Mouse (Mus musculus): ENCODE data around the gene Arhgap32. TPM values are rescaled to one million over a fixed set of nuclear protein-coding genes. Genes with fewer than 3 reads are reported as not detected.

The Arhgap32 gene
- total and polyA plus RNA-seq, 3 experiments: 0.06 to 0.15 TPM; not detected in 1

- Histone ChIP-seq H3K36me3 (ENCODE audit: control insufficient read depth in 1 of 2, insufficient read depth in 2 of 2, low read length in 2 of 2) (no peaks in the 10 kb centered on the region), H3K27ac (ENCODE audit: control insufficient read depth, low read depth, low read length) (no peak overlapping the region), H3K9me3 (replicated peaks; ENCODE audit: insufficient read depth, low read length) (no peaks in the 10 kb centered on the region), H3K79me2 (ENCODE audit: control insufficient read depth, insufficient read depth, low read length, poor library complexity) (no peaks in the 10 kb centered on the region), H3K4me3 (ENCODE audit: control insufficient read depth in 1 of 2, insufficient read depth in 1 of 2, low read depth in 2 of 2, low read length in 2 of 2) (no peak overlapping the region), H3K9ac (ENCODE audit: control insufficient read depth, low read depth, low read length, poor library complexity, severe bottlenecking) (no peak overlapping the region), H3K4me1 (ENCODE audit: control insufficient read depth in 1 of 2, insufficient read depth in 2 of 2, low read length in 2 of 2) (no peaks in the 10 kb centered on the region), H3K27me3 (ENCODE audit: control insufficient read depth in 1 of 2, insufficient read depth in 2 of 2, low read length in 2 of 2) (peaks cover 3 to 4% of the 10 kb centered on the region in 2 experiments; a peak in 2 of 4 replicates)
- no peak for DNase-seq (ENCODE audit: low read depth, low spot score)
- TF ChIP-seq RCOR1 (IDR thresholded peaks at IDR 0.05; ENCODE audit: low read depth, low read length) (no peak), JUND (IDR thresholded peaks at IDR 0.05; ENCODE audit: low read depth, low read length) (no peak), GABPA (IDR thresholded peaks at IDR 0.05; ENCODE audit: low read depth, low read length) (no peak), UBTF (IDR thresholded peaks at IDR 0.05; ENCODE audit: borderline replicate concordance, insufficient read depth, low read depth, low read length) (no peak), MAX (IDR thresholded peaks at IDR 0.05; ENCODE audit: low read length) (no peak), ZKSCAN1 (IDR thresholded peaks at IDR 0.05; ENCODE audit: low read depth, low read length) (no peak), MEF2A (IDR thresholded peaks at IDR 0.05; ENCODE audit: extremely low read depth, insufficient replicate concordance, low read depth, low read length, poor library complexity, severe bottlenecking) (no peak), NELFE (IDR thresholded peaks at IDR 0.05; ENCODE audit: low read depth, low read length) (no peak), CHD2 (IDR thresholded peaks at IDR 0.05; ENCODE audit: low read length) (no peak), POLR2A (IDR thresholded peaks at IDR 0.05; ENCODE audit: control insufficient read depth in 1 of 2, insufficient read depth in 1 of 2, low read depth in 1 of 2, low read length in 2 of 2, poor library complexity in 1 of 2) (no peak)
Measured at GRCm38 (mm10) chr9:32139641-32140040, 23.7 kb downstream of the Arhgap32 start.

- Histone ChIP-seq H3K4me3 (ENCODE audit: control insufficient read depth in 1 of 2, insufficient read depth in 1 of 2, low read depth in 2 of 2, low read length in 2 of 2) (no peak overlapping the region), H3K79me2 (ENCODE audit: control insufficient read depth, insufficient read depth, low read length, poor library complexity) (no peaks in the 10 kb centered on the region), H3K9me3 (replicated peaks; ENCODE audit: insufficient read depth, low read length) (no peaks in the 10 kb centered on the region), H3K27ac (ENCODE audit: control insufficient read depth, low read depth, low read length) (no peak overlapping the region), H3K27me3 (ENCODE audit: control insufficient read depth in 1 of 2, insufficient read depth in 2 of 2, low read length in 2 of 2) (peaks cover 2 to 4% of the 10 kb centered on the region in 2 experiments; a peak in 2 of 4 replicates), H3K4me1 (ENCODE audit: control insufficient read depth in 1 of 2, insufficient read depth in 2 of 2, low read length in 2 of 2) (no peaks in the 10 kb centered on the region), H3K36me3 (ENCODE audit: control insufficient read depth in 1 of 2, insufficient read depth in 2 of 2, low read length in 2 of 2) (no peaks in the 10 kb centered on the region), H3K9ac (ENCODE audit: control insufficient read depth, low read depth, low read length, poor library complexity, severe bottlenecking) (no peak overlapping the region)
- no peak for DNase-seq (ENCODE audit: low read depth, low spot score)
- TF ChIP-seq CTCF (IDR thresholded peaks at IDR 0.05 in 2 of 3, conservative IDR thresholded peaks at IDR 0.05 in 1 of 3; ENCODE audit: control insufficient read depth in 1 of 3, insufficient read depth in 1 of 3, low read depth in 2 of 3, low read length in 3 of 3, poor library complexity in 1 of 3, severe bottlenecking in 1 of 3) (no peak), BHLHE40 (IDR thresholded peaks at IDR 0.05; ENCODE audit: borderline replicate concordance, low read depth, low read length) (no peak), GATA1 (IDR thresholded peaks at IDR 0.05; ENCODE audit: low read depth, low read length) (no peak), HCFC1 (IDR thresholded peaks at IDR 0.05; ENCODE audit: low read depth, low read length) (no peak), ZKSCAN1 (IDR thresholded peaks at IDR 0.05; ENCODE audit: low read depth, low read length) (no peak), ZNF384 (IDR thresholded peaks at IDR 0.05; ENCODE audit: low read depth, low read length) (no peak), TCF12 (IDR thresholded peaks at IDR 0.05; ENCODE audit: low read depth, low read length) (no peak), UBTF (IDR thresholded peaks at IDR 0.05; ENCODE audit: borderline replicate concordance, insufficient read depth, low read depth, low read length) (no peak), CHD2 (IDR thresholded peaks at IDR 0.05; ENCODE audit: low read length) (no peak)
Measured at GRCm38 (mm10) chr9:32142834-32143233, 26.9 kb downstream of the Arhgap32 start.
